Mouse (Mus musculus) heart, embryonic 10.5 days (tissue): ENCODE results near the gene Fgfr2. TPM values are rescaled to one million over a fixed set of nuclear protein-coding genes. Genes with fewer than 3 reads are reported as not detected.
A peak's percentile ranks its signal among the peaks of the same experiment; 100 is the strongest.
"Not testable (repeated sequence)": the region's sequence is repeated elsewhere in the genome, so short reads cannot be mapped to it uniquely, and the experiment has no call there.

ENCODE experiments used
- DNase-seq: peaks from one replicate; pipeline ENCODE4 v3.0.0-alpha.2; 2017; ENCODE audit warnings: low spot score
- H3K27ac ChIP-seq: fragments of 300-500 bp; sonication (generic); 2 replicates; pipeline ENCODE4 v1.5.1; 2016; ENCODE audit warnings: mild to moderate bottlenecking
- H3K27me3 ChIP-seq: fragments of 300-500 bp; sonication (generic); 2 replicates; pipeline ENCODE4 v1.6.1; 2016; ENCODE audit warnings: mild to moderate bottlenecking; ENCODE audit not compliant: poor library complexity, insufficient read depth, severe bottlenecking
- H3K36me3 ChIP-seq: fragments of 300-500 bp; sonication (generic); 2 replicates; pipeline ENCODE4 v1.6.1; 2016; ENCODE audit warnings: mild to moderate bottlenecking, moderate library complexity
- H3K4me1 ChIP-seq: fragments of 300-500 bp; sonication (generic); 2 replicates; pipeline ENCODE4 v1.6.1; 2016; ENCODE audit warnings: mild to moderate bottlenecking
- H3K4me3 ChIP-seq: fragments of 300-500 bp; sonication (generic); 2 replicates; pipeline ENCODE4 v1.5.1; 2016; ENCODE audit warnings: mild to moderate bottlenecking, moderate library complexity
- H3K9me3 ChIP-seq: fragments of 300-500 bp; sonication (generic); 2 replicates; pipeline ENCODE4 v1.6.1; 2016; ENCODE audit warnings: mild to moderate bottlenecking, moderate library complexity
- WGBS: fragments of 180-500 bp; shearing (Covaris S2); methylation state at CpG from one replicate; pipeline ENCODE4 v1.1.7; 2016; 5-methylcytosine and 5-hydroxymethylcytosine counted together
- polyA plus RNA-seq: library from polyadenylated mRNA; unstranded; fragments of >200 nt; fragmentation: Nextera tagmentation; extraction: Ambion mirVana; gene quantifications from 2 replicates; pipeline ENCODE4 v1.2.1, GENCODE M21; 2016

Fgfr2 gene
- polyA plus RNA-seq, 1 experiment from 2014 or later: 46.6 TPM

- Histone ChIP-seq H3K36me3 (no peaks in the 10 kb centered on the region), H3K27ac (no peak overlapping the region), H3K4me3 (no peak overlapping the region), H3K9me3 (no peaks in the 10 kb centered on the region), H3K4me1 (peaks cover 17% of the 10 kb centered on the region), H3K27me3 (no peaks in the 10 kb centered on the region)
- WGBS: 79% methylated on average over 5 of the region's 5 CpGs
- no peak for DNase-seq
These were observed 676.3 kb downstream of the Fgfr2 start for GRCm38 (mm10) chr7:132446841-132447240.

DNA sequence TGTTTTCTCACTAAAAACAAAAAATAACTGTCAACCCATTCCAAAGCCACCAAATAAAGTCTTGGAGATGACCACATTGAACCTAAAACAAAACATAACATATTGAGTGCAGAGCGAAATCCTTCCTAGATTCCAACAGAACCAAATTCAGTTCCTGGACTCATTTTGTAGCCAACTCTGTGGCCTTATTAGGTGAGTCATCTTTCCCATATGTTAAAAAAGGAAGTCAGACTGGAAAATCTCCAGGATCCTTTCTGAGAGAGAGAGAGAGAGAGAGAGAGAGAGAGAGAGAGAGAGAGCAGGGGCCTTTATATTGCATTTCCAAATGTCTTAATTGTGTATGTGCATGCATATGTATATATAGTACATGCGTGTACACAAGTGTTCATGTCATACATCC is 678.9 kb downstream of the Fgfr2 start:
- DNase-seq: no peak
- WGBS: 89% methylated on average over 2 of the region's 2 CpGs
- Histone ChIP-seq H3K36me3 (no peaks in the 10 kb centered on the region), H3K4me3 (no peak overlapping the region), H3K27me3 (no peaks in the 10 kb centered on the region), H3K27ac (no peak overlapping the region), H3K9me3 (no peaks in the 10 kb centered on the region), H3K4me1 (peaks cover 22% of the 10 kb centered on the region)

DNA sequence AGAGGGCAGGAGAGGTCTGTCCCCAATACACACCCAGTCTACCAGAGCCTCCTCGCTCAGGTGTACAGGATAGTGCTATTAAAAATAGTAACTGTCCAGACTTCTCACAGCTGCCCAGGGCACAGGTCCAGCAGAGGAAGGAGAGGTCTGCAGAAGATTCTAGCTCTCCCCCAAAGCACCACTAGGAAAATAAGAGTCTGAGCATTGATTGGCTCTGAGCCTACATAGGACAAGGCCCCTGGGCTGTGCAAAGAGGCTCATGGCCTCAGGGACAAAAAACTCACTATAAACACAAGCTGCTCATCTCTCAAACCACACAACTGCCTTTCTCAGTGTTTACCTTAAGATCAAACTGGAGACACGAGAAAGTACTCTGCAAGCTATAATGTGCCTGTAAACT is 679.4 kb downstream of the Fgfr2 start:
- H3K27me3 ChIP-seq: no peaks in the 10 kb centered on the region
- H3K4me1 ChIP-seq: peaks cover 20% of the 10 kb centered on the region
- no peak overlapping the region for H3K27ac ChIP-seq
- no peak overlapping the region for H3K4me3 ChIP-seq
- H3K9me3 ChIP-seq: no peaks in the 10 kb centered on the region
- no peaks in the 10 kb centered on the region for H3K36me3 ChIP-seq
- WGBS: 48% methylated on average over 2 of the region's 2 CpGs
- no peak for DNase-seq

DNA sequence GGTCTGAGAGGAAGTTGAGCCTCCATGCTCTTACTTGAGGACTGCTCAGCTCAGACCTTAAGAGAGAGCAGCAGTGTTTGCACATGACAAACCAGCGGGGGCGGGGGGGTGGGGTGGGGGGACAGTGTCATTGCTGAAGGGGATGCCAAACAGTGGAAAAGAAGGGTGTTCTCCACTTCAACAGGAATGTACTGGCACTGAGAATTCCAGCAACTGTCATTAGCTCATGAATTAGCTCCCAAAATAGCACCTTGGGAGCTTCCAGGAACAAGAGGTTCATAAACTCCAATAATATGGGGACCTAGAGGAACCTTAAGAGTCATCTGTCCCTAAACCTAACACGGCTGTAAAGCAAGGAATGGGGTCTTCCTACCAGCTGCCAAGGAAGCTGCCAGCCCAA is 680.0 kb downstream of the Fgfr2 start:
- no peak for DNase-seq
- no peaks in the 10 kb centered on the region for H3K36me3 ChIP-seq
- H3K27ac ChIP-seq: no peak overlapping the region
- peaks cover 5% of the 10 kb centered on the region; the same call in 1 of the 2 replicates for H3K27me3 ChIP-seq
- no peaks in the 10 kb centered on the region for H3K9me3 ChIP-seq
- H3K4me3 ChIP-seq: no peak overlapping the region
- H3K4me1 ChIP-seq: peaks cover 17% of the 10 kb centered on the region
- WGBS: 87% methylated on average over 3 of the region's 3 CpGs

GRCm38 (mm10) chr7:132442133-132442763 is 680.9 kb downstream of the Fgfr2 start:
- not testable (repeated sequence) for H3K9me3 ChIP-seq, H3K27me3 ChIP-seq, H3K4me3 ChIP-seq, H3K36me3 ChIP-seq, H3K27ac ChIP-seq, DNase-seq
- peaks cover 17% of the 10 kb centered on the region for H3K4me1 ChIP-seq
- WGBS: 82% methylated on average over 3 of the region's 3 CpGs

DNA sequence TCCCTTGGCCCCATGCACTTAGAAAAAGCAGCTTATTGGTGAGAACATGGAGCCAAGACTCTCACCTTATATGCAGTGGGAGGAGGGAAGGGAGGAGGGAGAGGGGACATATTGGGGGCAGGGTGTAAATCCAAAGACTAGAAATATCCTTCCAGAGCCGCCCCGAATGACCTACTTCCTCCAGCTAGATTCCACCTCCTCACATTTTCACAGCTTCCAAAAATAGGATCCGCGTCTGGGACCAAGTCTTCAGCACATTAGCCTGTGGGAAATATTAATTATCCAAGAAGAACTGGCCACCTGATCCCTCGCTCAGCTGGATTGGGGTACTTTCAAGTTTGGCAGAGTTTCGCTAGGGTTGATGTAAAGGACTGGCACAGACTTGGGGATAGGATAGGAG is 683.2 kb downstream of the Fgfr2 start:
- no peaks in the 10 kb centered on the region for H3K9me3 ChIP-seq
- H3K4me3 ChIP-seq: no peak overlapping the region
- H3K27ac ChIP-seq: no peak overlapping the region
- 81% methylated on average over 6 of the region's 6 CpGs for WGBS
- H3K4me1 ChIP-seq: peaks cover 23% of the 10 kb centered on the region
- no peaks in the 10 kb centered on the region for H3K36me3 ChIP-seq
- DNase-seq: no peak
- peaks cover 7% of the 10 kb centered on the region; the same call in 1 of the 2 replicates for H3K27me3 ChIP-seq

DNA sequence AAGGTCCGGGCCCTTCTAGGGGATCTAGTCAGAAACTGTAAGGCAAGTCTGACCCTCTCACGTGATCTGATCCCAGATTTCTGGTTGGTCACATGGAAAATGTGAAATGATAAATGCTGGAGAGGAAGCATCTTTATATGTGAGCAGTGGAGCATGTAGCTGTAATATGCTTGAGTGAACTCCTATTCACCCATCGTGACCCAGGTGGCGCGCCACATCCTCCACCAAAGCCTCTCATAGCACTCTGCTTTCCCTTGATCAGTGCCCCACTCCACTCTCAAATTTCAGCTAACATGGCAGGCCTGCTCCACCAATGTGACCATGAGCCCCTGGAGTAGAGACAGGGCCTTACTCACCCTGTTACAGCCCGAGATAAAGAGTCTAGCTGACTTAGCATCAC is 685.1 kb downstream of the Fgfr2 start:
- Histone ChIP-seq H3K36me3 (no peaks in the 10 kb centered on the region), H3K4me3 (no peak overlapping the region), H3K27ac (no peak overlapping the region), H3K27me3 (peaks cover 7% of the 10 kb centered on the region; the same call in 1 of the 2 replicates), H3K9me3 (no peaks in the 10 kb centered on the region), H3K4me1 (peaks cover 14% of the 10 kb centered on the region; the same call in 1 of the 2 replicates)
- no peak for DNase-seq
- 77% methylated on average over 6 of the region's 6 CpGs for WGBS

GRCm38 (mm10) chr7:132437431-132437830 is 685.7 kb downstream of the Fgfr2 start:
- DNase-seq: no peak
- H3K4me1 ChIP-seq: 0 out of 2 replicates have a peak, but pooled peaks cover 11% of the 10 kb centered on the region
- H3K27ac ChIP-seq: no peak overlapping the region
- peaks cover 7% of the 10 kb centered on the region; the same call in 1 of the 2 replicates for H3K27me3 ChIP-seq
- no peaks in the 10 kb centered on the region for H3K9me3 ChIP-seq
- WGBS: 84% methylated on average over 3 of the region's 3 CpGs
- no peaks in the 10 kb centered on the region for H3K36me3 ChIP-seq
- H3K4me3 ChIP-seq: no peak overlapping the region

DNA sequence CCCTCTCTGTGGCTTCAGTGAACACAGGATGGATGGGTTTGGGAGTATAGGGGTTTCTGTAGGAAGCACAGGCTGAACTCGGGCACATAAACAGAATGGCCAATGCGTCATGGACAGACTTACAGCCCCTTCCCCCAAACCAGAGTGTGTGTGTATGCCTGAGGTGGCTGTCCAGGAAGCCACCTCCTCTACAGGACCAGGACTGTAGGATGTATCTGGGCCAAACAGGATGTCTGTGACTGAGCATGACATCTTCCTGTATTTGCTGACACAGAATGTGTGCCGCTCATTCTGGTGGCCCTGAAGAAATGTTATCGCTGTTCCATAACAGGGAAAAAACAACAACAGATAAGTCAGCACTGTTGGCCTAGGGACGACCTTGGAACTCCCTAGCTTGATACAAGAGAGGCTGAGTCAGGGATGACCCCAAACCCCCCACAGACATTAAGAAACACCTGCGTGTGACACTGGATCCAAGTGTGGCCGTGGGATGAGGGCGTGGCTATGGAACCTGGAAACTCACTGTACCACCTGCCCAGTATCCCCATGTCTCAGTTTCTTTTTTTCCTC is 687.6 kb downstream of the Fgfr2 start:
- Histone ChIP-seq H3K36me3 (no peaks in the 10 kb centered on the region), H3K27me3 (peaks cover 7% of the 10 kb centered on the region; the same call in 1 of the 2 replicates), H3K4me3 (no peak overlapping the region), H3K9me3 (no peaks in the 10 kb centered on the region), H3K27ac (no peak overlapping the region), H3K4me1 (0 out of 2 replicates have a peak, but pooled peaks cover 11% of the 10 kb centered on the region)
- no peak for DNase-seq
- WGBS: 62% methylated on average over 8 of the region's 8 CpGs

DNA sequence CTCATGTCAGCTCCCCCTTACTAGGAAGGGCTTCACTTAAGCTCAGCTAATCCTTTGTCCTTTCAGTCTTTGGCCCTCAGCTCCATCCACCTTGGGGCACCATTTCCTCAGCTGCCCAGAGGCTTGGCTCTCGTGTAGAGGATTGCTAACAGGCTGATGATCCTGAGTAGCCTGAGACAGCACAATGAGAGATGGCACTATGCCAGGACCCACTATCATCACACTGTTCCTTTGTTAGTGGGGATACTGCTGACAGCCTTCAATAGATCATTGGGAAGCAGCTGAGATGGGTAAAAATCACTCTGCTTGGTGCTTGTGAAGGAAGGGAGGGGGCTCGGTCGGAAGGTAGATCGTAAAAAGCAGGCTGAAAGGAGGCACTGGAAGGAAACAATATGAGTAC is 693.8 kb downstream of the Fgfr2 start:
- no peak overlapping the region for H3K4me3 ChIP-seq
- no peaks in the 10 kb centered on the region for H3K36me3 ChIP-seq
- H3K27ac ChIP-seq: no peak overlapping the region
- 78% methylated on average over 4 of the region's 4 CpGs for WGBS
- H3K4me1 ChIP-seq: peaks cover 13% of the 10 kb centered on the region
- no peak for DNase-seq
- no peaks in the 10 kb centered on the region for H3K9me3 ChIP-seq
- no peaks in the 10 kb centered on the region for H3K27me3 ChIP-seq

- Histone ChIP-seq H3K4me3 (no peak overlapping the region), H3K27ac (no peak overlapping the region), H3K4me1 (peaks cover 13% of the 10 kb centered on the region), H3K27me3 (no peaks in the 10 kb centered on the region), H3K36me3 (no peaks in the 10 kb centered on the region), H3K9me3 (no peaks in the 10 kb centered on the region)
- no peak for DNase-seq
- 91% methylated on average over 4 of the region's 4 CpGs for WGBS
These were observed 694.8 kb downstream of the Fgfr2 start for GRCm38 (mm10) chr7:132428308-132428707.

GRCm38 (mm10) chr7:132426069-132426468 is 697.1 kb downstream of the Fgfr2 start:
- WGBS: 65% methylated on average over 5 of the region's 5 CpGs
- Histone ChIP-seq H3K4me3 (no peak overlapping the region), H3K36me3 (no peaks in the 10 kb centered on the region), H3K9me3 (no peaks in the 10 kb centered on the region), H3K27me3 (no peaks in the 10 kb centered on the region), H3K4me1 (peaks cover 13% of the 10 kb centered on the region), H3K27ac (peak overlapping the region; percentile 33; the same call in 1 of the 2 replicates)
- no peak for DNase-seq

GRCm38 (mm10) chr7:132425364-132425999 is 697.7 kb downstream of the Fgfr2 start:
- H3K4me1 ChIP-seq: peaks cover 13% of the 10 kb centered on the region
- peak overlapping the region; percentile 33; the same call in 1 of the 2 replicates for H3K27ac ChIP-seq
- no peaks in the 10 kb centered on the region for H3K27me3 ChIP-seq
- H3K36me3 ChIP-seq: no peaks in the 10 kb centered on the region
- no peak for DNase-seq
- H3K9me3 ChIP-seq: no peaks in the 10 kb centered on the region
- H3K4me3 ChIP-seq: no peak overlapping the region
- WGBS: 72% methylated on average over 11 of the region's 11 CpGs
